Mouse (Mus musculus): Measurements from ENCODE around the gene Olfr351. TPM values are rescaled to one million over a fixed set of nuclear protein-coding genes. Genes with fewer than 3 reads are reported as not detected.

Olfr351 gene
- total RNA-seq (2023) = 0.22 TPM in 1 of 2 replicates, not detected in the other

DNA sequence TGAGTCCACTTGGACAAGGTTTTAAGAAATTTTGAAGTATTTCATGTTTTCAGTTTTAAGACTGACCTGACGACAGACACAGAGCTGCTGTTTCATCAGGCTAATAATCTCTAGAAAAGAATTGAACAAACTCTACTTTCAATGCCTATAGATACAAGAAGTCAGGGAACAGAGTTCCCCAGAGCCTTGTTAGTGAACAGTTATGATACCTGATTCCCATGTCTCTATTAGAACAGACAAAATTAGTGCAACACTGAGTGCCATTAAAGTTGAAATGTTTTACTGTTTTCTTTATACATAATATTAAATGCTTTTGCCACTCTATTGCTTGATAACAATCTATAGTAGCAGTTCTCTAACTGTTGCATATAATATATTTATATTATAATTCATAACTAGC lies at the start of gene Olfr351:
Gene Olfr351 (minus strand): TSS at position 101 of the 400 bp plus-strand sequence.

DNA sequence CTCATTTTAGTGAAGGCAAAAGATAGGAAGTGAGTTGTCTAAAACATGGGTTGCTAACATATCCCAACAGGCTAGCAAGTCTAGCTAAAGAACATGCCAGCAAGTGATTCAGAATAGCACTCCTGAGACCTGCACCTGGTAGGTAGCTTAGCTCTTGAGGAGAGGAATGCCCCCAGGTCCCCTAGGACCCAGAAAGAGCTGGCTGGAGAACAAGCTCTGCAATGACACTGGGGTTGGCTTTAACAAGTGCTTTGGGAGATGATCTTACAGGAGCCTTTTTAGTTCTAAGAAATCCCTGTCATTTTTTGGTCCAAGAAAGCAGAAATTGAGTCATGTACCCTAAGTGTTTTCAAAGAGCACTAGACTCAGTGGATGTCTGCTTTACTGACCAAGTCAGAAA lies 42.9 kb upstream of the Olfr351 start, which contains the start of gene Olfr354:
Gene Olfr354 (plus strand): TSS at position 301 of the 400 bp plus-strand sequence.

DNA sequence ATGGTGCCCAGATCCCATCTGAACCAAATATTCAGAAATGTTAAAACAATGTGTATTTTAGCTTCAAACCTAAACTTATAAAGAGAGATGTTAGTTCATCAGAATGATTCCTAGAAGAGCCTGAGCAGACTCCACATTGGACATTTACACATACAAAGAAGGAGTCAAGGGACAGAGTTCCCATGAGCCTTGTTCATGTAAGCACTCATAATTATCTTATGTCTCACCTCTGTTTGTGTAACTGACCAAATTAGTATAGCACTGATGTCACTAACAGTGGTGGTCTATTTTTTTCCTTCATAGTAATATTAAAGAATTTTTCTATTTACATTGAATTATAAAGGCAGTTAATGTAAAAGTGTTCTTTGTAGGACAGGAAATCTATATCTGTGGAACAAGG lies 30.4 kb upstream of the Olfr351 start, which contains the start of gene Olfr353:
Gene Olfr353 (minus strand): TSS at position 101 of the 400 bp plus-strand sequence.

DNA sequence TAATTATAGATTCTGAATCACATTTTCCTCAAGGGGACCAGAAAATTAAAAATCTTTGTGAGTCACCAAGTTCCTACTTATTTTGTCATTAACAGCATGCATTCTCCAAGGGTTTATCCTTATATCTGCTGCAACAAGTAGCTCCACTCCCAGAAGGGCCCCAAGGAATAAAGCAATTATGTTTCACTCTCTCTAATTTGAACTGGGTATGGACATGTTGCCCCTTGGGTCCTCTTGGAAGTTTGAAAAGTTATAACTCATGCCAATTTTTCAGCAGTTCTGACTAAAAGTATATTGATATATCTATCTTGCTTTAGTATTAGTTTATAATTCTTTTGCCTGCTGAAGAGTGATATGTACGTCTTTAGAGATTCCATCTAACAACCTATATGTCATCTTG lies 5.7 kb upstream of the Olfr351 start, which contains the start of gene Olfr352:
Gene Olfr352 (plus strand): TSS at position 301 of the 400 bp plus-strand sequence.

DNA sequence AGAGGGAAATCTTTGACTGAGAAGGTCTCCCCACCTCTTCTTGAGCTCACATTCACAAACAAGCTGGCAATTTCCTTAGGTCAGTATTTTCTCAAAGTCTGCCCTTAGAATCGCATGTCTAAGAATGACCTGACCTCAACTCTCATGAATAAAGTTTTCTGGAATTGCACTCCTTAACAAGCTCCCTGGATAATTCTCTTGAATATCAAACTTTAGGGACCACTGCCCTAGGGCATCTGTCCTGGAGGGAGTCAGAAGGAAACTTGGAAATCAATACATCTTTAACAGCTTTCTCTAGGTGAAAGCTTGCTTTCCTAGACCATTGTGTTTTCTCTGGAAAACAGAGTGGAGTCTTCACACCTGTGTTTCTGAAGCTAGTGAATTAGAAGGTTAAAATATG lies 16.4 kb downstream of the Olfr351 start, which contains the start of gene Olfr350:
Gene Olfr350 (plus strand): TSS at position 301 of the 400 bp plus-strand sequence.

DNA sequence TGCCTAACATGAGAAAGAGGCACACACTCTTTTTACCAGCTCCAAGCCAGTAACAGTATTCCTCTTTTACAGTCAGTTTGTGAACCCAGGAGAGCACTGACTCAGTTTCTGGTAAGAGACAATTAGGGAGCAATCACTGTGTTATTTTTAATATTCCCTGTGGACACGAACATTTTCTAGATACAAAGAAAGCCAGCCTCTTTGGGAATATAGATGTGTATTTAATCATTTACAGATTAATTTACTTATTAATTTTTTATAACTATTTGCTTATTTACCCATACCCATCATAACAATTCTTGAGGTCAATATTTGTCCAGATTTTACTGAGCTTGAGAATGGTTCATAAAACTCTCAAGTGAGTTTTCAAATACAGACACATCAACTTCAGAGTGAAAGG lies 45.5 kb downstream of the Olfr351 start, which contains the start of gene Olfr3:
Gene Olfr3 (minus strand): TSS at position 101 of the 400 bp plus-strand sequence.

Other genes starting within 250 kb of the Olfr351 start
- gene Olfr345, start 222.6 kb downstream of the Olfr351 start, total RNA-seq (2023) = not detected in 2 replicates
- not detected in 2 replicates for gene Olfr346, start 176.9 kb downstream of the Olfr351 start, total RNA-seq (2023)
- gene Olfr347, start 130.8 kb downstream of the Olfr351 start, total RNA-seq (2023) = not detected in 2 replicates
- not detected in 2 replicates for gene Olfr348, start 78.4 kb downstream of the Olfr351 start, total RNA-seq (2023)
- not detected in 2 replicates for gene Olfr50, start 72.1 kb downstream of the Olfr351 start, total RNA-seq (2023)
- not detected in 2 replicates for gene Olfr3, start 45.6 kb downstream of the Olfr351 start, total RNA-seq (2023)
- gene Olfr350, start 16.4 kb downstream of the Olfr351 start, total RNA-seq (2023) = not detected in 2 replicates
- gene Olfr352, start 5.8 kb upstream of the Olfr351 start, total RNA-seq (2023) = not detected in 2 replicates
- gene Olfr353, start 30.3 kb upstream of the Olfr351 start, total RNA-seq (2023) = not detected in 2 replicates
- not detected in 2 replicates for gene Olfr354, start 43.0 kb upstream of the Olfr351 start, total RNA-seq (2023)
- gene Olfr355, start 66.2 kb upstream of the Olfr351 start, total RNA-seq (2023) = not detected in 2 replicates
- not detected in 2 replicates for gene Olfr356, start 74.5 kb upstream of the Olfr351 start, total RNA-seq (2023)
- gene Olfr357, start 131.2 kb upstream of the Olfr351 start, total RNA-seq (2023) = not detected in 2 replicates
- gene Olfr358, start 146.7 kb upstream of the Olfr351 start, total RNA-seq (2023) = not detected in 2 replicates
- not detected in 2 replicates for gene Olfr360, start 203.1 kb upstream of the Olfr351 start, total RNA-seq (2023)
- gene Olfr361, start 226.6 kb upstream of the Olfr351 start, total RNA-seq (2023) = not detected in 2 replicates